Mouse (Mus musculus) cerebellum, adult 11 months (tissue): ENCODE measurements at regions not wholly inside any gene's neighbourhood (a gene's known extent, or its start where the extent isn't known, plus 50 kb on each side); places are given as distances from the start of the nearest gene placed in this dataset.
A peak's percentile ranks its signal among the peaks of the same experiment; 100 is the strongest.

Source experiments
- DNase-seq: peaks from one replicate; pipeline ENCODE4 v3.0.0; 2022

GRCm38 (mm10) chr4:12522358-12522757, 350.5 kb upstream of the Fam92a start:
- no peak for DNase-seq

GRCm38 (mm10) chr4:12521246-12521645, 349.4 kb upstream of the Fam92a start:
- no peak for DNase-seq

GRCm38 (mm10) chr4:12516497-12516896, 344.7 kb upstream of the Fam92a start:
- DNase-seq, result no peak

- DNase-seq, result peak; percentile 31
Measured at GRCm38 (mm10) chr4:12511656-12512385, 340.0 kb upstream of the Fam92a start.

- no peak for DNase-seq
Measured at GRCm38 (mm10) chr4:12506851-12507551, 335.2 kb upstream of the Fam92a start.

- no peak for DNase-seq
Measured at GRCm38 (mm10) chr4:12501086-12501485, 329.3 kb upstream of the Fam92a start.

GRCm38 (mm10) chr4:12498426-12498825, 326.6 kb upstream of the Fam92a start:
- DNase-seq, result no peak

- no peak for DNase-seq
Measured at GRCm38 (mm10) chr4:12492468-12492867, 320.7 kb upstream of the Fam92a start.

- no peak for DNase-seq
Measured at GRCm38 (mm10) chr4:12491306-12491705, 319.5 kb upstream of the Fam92a start.

- DNase-seq, result no peak
Measured at GRCm38 (mm10) chr4:12490066-12490465, 318.3 kb upstream of the Fam92a start.

GRCm38 (mm10) chr4:12489358-12489757, 317.5 kb upstream of the Fam92a start:
- peak; percentile 80 for DNase-seq

- no peak for DNase-seq
Measured at GRCm38 (mm10) chr4:12481481-12481880, 309.7 kb upstream of the Fam92a start.

- no peak for DNase-seq
Measured at GRCm38 (mm10) chr4:12476717-12477116, 304.9 kb upstream of the Fam92a start.

GRCm38 (mm10) chr4:12474981-12475568, 303.3 kb upstream of the Fam92a start:
- no peak for DNase-seq

- DNase-seq, result no peak
Measured at GRCm38 (mm10) chr4:12474421-12474820, 302.6 kb upstream of the Fam92a start.

GRCm38 (mm10) chr4:12461701-12462100, 289.9 kb upstream of the Fam92a start:
- no peak for DNase-seq

GRCm38 (mm10) chr4:12461251-12461650, 289.4 kb upstream of the Fam92a start:
- DNase-seq, result no peak

- no peak for DNase-seq
Measured at GRCm38 (mm10) chr4:12457978-12458597, 286.3 kb upstream of the Fam92a start.

GRCm38 (mm10) chr4:12452086-12452485, 280.3 kb upstream of the Fam92a start:
- DNase-seq, result no peak

- no peak for DNase-seq
Measured at GRCm38 (mm10) chr4:12425507-12425906, 253.7 kb upstream of the Fam92a start.

- no peak for DNase-seq
Measured at GRCm38 (mm10) chr4:12421628-12422319, 250.0 kb upstream of the Fam92a start.

- DNase-seq, result no peak
Measured at GRCm38 (mm10) chr4:12418086-12418485, 246.3 kb upstream of the Fam92a start.

GRCm38 (mm10) chr4:12395344-12395743, 223.5 kb upstream of the Fam92a start:
- no peak for DNase-seq
